Mouse (Mus musculus): ENCODE data around the gene Nup85.

GRCm38 (mm10) chr11:115628465-115629101 lies 64.3 kb downstream of the Nup85 start:
- no peak for TF ChIP-seq CTCF (IDR thresholded peaks at IDR 0.05; ENCODE audit: control insufficient read depth, insufficient read depth, insufficient replicate concordance, low read depth, low read length)
- no peak for TF ChIP-seq POLR2A (IDR thresholded peaks at IDR 0.05; ENCODE audit: control insufficient read depth, low read depth, low read length)

Measured in testis, adult 2 months (tissue).